Mouse (Mus musculus) hematopoietic stem cell, adult 5-6 weeks (primary cell): Measurements from ENCODE around the gene Gm28897. TPM values are rescaled to one million over a fixed set of nuclear protein-coding genes. Genes with fewer than 3 reads are reported as not detected.
"Not testable (repeated sequence)": the region's sequence is repeated elsewhere in the genome, so short reads cannot be mapped to it uniquely, and the experiment has no call there.

Experiments used
- ATAC-seq, 2 experiments: fragments of 125-278 bp in 1 of 2; replicated peaks in 1 of 2; 2 replicates each; pipeline ENCODE4 v1.8.0; 2016 to 2017; ENCODE audit warnings: inconsistent platforms in 2 of 2, mild to moderate bottlenecking in 2 of 2, moderate number of reproducible peaks in 2 of 2, low read depth in 1 of 2, moderate TSS enrichment in 1 of 2; ENCODE audit not compliant: low FRiP score in 2 of 2, poor library complexity in 2 of 2, severe bottlenecking in 2 of 2, insufficient read depth in 1 of 2, low TSS enrichment in 1 of 2
- total RNA-seq: library from RNA; stranded (forward); fragments of 172-1452, 232-1000 nt; gene quantifications from 2 replicates; pipeline ENCODE4 v1.2.3, GENCODE M21; 2017

Gm28897 gene
- total RNA-seq: not detected in 2 replicates

- not testable (repeated sequence) for ATAC-seq
Observed at GRCm38 (mm10) chrY:80926695-80927094, at the start of gene Gm28897. Gm28897 (plus strand) TSS chrY:80926995.
